Mouse (Mus musculus) MEL (cell line): ENCODE results near the gene Tspan3.

Experiments
- CHD1 ChIP-seq: IDR thresholded peaks from 2 replicates; pipeline ENCODE4 v1.6.1; 2012; ENCODE audit warnings: low read depth, mild to moderate bottlenecking, inconsistent platforms, low read length, improper control_type of control experiment
- CTCF ChIP-seq, 3 experiments: IDR thresholded peaks in 2 of 3; conservative IDR thresholded peaks in 1 of 3; 2 replicates each; pipeline ENCODE4 v1.5.1; 2011 to 2012; ENCODE audit warnings: low read length in 3 of 3, low read depth in 2 of 3, mild to moderate bottlenecking in 2 of 3, improper control_type of control experiment in 1 of 3, inconsistent platforms in 1 of 3, mixed read lengths in 1 of 3, moderate library complexity in 1 of 3; ENCODE audit not compliant: control insufficient read depth in 1 of 3, insufficient read depth in 1 of 3, poor library complexity in 1 of 3, severe bottlenecking in 1 of 3
- EP300 ChIP-seq, 2 experiments: IDR thresholded peaks; 2 replicates each; pipeline ENCODE4 v1.6.1; 2011; ENCODE audit warnings: improper control_type of control experiment in 2 of 2, low read length in 2 of 2, low read depth in 1 of 2, mild to moderate bottlenecking in 1 of 2
- GATA1 ChIP-seq: IDR thresholded peaks from 2 replicates; pipeline ENCODE4 v1.6.1; 2011; ENCODE audit warnings: low read depth, low read length, improper control_type of control experiment
- HCFC1 ChIP-seq: IDR thresholded peaks from 2 replicates; pipeline ENCODE4 v1.6.1; 2012; ENCODE audit warnings: low read depth, mild to moderate bottlenecking, inconsistent platforms, low read length, improper control_type of control experiment, moderate library complexity
- RCOR1 ChIP-seq: IDR thresholded peaks from 2 replicates; pipeline ENCODE4 v1.6.1; 2012; ENCODE audit warnings: low read depth, mild to moderate bottlenecking, inconsistent platforms, low read length, improper control_type of control experiment
- SMC3 ChIP-seq: IDR thresholded peaks from 2 replicates; pipeline ENCODE4 v1.6.1; 2011; ENCODE audit warnings: low read depth, low read length, improper control_type of control experiment
- TBP ChIP-seq: IDR thresholded peaks from 2 replicates; pipeline ENCODE4 v1.8.0; 2011; ENCODE audit warnings: low read depth, low read length, improper control_type of control experiment
- USF1 ChIP-seq: IDR thresholded peaks from 2 replicates; pipeline ENCODE4 v1.6.1; 2014; ENCODE audit warnings: low read depth, mild to moderate bottlenecking, inconsistent platforms, low read length, improper control_type of control experiment, moderate library complexity

GRCm38 (mm10) chr9:56107527-56107926 is 57.8 kb downstream of the Tspan3 start:
- TF ChIP-seq CTCF (IDR thresholded peaks at IDR 0.05 in 2 of 3, conservative IDR thresholded peaks at IDR 0.05 in 1 of 3; ENCODE audit: control insufficient read depth in 1 of 3, insufficient read depth in 1 of 3, low read depth in 2 of 3, low read length in 3 of 3, poor library complexity in 1 of 3, severe bottlenecking in 1 of 3), result no peak
- TF ChIP-seq USF1, result no peak
- no peak for TF ChIP-seq GATA1
- TF ChIP-seq HCFC1, result no peak
- TF ChIP-seq EP300 (IDR thresholded peaks at IDR 0.05; ENCODE audit: low read depth in 1 of 2, low read length in 2 of 2), result no peak
- TF ChIP-seq TBP, result no peak
- no peak for TF ChIP-seq RCOR1
- TF ChIP-seq CHD1, result no peak
- no peak for TF ChIP-seq SMC3
